Mouse (Mus musculus) kidney, postnatal 10 days (tissue): Measurements from ENCODE around the gene Wnt2b.

Source experiments
- DNase-seq: peaks from one replicate; pipeline ENCODE4 v3.0.0; 2021; ENCODE audit warnings: mixed read lengths

Gene Wnt2b

DNA sequence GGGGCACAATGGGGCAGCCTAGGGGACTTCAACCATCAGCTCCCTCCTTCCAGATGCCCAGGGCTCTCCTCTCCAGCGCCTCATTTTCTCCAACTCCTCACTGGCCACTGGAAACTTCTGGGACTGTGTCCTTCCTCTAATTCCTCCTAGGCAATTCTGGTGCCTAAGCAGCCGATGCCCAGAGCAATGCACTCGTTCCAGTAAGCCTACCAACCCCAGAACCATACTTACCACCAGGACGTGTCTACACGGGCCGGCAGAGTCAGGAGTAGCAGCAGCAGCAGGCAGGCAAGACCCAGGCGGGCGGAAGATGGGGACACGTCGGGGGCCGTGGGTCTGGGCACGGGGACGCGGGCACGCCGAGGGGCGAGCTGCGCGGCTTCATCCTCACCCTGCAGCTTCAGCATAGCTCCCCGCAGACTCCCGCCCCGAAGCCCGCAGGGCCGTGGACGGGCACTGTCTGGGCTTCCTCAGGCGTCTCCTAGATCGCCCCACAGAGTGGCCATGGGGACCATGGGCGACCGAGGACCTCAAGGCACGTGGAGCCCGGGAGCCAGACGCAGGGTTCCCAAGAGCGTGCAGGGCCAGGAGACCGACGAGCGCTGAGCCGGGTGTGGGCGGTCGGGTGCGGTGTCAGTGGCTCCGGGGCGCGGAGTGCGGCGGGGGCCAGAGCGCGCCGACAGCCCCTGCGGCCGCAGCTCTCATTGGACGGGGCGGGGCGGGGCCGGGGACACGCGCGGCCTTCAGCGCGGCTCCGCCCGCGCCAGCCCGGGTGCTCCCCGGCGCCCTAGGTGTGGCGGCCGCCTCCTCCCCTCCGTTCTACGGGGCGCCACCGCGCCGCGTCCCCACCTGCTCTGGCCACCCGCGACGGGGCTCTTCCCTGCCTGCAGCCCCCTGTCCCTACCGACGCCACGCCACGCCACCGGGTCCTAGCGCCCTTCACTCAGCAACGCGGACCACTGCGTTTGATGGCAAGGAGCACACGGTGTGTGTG lies at the start of gene Wnt2b:
Gene Wnt2b (minus strand): TSS at position 856 of the 994 bp plus-strand sequence.
- peak; percentile 48 for DNase-seq

DNA sequence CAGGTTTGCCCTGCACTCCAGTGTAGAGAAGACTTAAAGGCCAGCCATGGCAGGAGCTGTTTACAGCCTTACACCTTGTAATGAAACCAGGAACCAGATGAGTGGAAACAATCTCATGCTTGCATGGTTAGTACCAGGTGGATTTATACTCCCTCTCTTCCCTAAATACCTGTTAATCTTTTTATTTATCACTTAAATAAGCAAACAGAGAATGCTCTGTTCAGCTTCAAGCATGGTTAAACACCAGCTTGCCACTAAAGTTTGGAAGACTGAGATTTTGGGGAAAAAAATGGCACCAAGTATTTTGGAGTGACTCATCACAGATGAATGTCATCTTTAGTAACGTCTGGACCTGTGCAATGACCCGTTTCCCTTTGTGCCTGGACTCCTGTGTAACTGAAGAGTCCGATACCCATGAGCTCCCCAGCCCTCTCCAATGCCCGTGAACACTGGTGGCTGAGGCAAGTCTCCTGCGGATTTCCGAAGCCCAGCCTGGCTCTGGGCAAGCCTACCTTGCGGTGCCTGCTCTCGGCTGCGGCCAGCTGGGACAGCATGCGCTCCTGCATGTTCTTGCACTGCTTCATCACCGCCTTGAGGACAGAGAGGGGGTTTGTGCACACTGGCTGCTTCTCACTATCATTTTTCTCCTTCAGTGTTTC lies 49.1 kb upstream of the Wnt2b start:
- DNase-seq, result no peak

DNA sequence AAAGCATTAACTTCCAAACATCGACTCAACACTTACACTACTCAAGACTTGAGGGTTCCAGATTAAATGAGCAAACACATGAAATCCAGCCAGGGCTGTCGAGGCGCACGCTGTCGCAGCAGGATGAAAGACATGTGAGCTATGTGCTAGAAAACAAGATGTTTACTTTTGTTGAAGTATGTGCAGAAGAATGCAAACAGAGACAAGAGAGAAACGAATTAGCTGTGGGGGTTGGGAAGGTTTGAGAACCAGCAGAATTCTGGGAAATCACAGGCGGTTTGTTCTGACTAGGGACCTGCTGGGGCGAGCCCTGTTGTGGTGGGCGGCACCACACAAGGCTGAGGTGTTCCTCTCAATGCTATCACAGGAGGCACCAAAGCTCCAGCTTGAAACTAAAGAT lies 46.3 kb upstream of the Wnt2b start:
- DNase-seq, result no peak

DNA sequence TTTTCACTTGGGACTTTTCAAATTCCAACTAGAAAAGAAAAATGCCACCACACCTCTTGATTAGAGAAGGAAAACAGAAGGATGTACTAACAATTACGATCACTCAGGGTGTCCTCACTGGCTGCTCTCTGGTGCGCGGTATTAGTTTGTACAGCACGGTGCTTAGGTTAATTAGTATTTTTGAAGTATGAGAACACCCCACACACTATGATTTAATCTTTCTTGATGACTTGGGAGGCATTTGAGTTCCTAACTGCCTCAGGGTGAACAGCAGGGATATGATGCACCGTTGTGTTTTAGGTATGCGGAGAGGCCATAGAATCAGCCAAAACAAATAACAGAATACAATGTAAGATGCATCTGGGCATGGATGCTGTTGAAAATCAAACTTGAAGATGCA lies 44.4 kb upstream of the Wnt2b start:
- DNase-seq, result no peak

DNA sequence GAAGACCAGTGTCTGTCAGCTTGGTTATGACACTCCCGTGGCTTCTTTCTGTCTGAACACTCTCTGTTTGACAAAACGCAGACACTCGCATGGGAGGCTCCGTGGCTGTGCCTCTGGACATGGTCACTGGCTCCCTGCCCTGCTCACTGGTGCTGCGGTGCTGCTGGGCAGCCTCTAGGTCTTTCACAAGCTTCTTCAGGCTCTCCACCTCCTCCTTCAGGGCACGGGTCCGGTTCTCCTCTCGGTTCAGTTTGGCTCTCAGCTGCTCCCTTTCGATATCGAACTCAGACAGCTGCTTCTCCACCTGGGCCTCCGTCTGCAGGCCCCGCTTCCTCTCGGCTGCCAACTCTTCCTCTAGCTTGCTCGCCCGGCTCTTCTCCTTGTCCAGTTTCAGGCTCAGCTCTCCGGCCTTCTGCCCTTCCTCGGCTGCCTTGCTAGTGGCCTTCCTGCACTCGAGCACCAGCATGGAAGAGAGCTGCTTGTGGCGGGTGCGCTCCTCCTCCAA lies 43.9 kb upstream of the Wnt2b start:
- no peak for DNase-seq

DNA sequence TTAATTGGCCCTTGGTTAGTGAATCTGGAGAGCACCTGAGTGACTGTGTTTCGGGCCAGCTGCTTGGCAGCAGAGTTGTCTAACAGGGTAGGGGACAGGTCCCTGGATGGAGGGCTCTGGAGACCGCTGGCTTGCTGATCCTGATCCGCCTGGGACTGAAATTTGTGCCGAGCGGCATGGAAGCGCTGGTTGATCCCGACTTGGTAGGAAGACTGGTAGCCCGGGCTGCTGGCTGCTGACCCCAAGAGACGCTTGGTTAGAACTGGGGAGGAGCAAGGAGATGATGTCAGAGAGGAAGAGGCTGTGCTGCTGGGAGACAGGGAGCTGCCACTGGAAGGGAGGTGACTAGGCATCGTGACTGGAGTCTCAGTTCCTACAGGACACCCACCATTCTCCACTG lies 43.3 kb upstream of the Wnt2b start:
- DNase-seq, result no peak

DNA sequence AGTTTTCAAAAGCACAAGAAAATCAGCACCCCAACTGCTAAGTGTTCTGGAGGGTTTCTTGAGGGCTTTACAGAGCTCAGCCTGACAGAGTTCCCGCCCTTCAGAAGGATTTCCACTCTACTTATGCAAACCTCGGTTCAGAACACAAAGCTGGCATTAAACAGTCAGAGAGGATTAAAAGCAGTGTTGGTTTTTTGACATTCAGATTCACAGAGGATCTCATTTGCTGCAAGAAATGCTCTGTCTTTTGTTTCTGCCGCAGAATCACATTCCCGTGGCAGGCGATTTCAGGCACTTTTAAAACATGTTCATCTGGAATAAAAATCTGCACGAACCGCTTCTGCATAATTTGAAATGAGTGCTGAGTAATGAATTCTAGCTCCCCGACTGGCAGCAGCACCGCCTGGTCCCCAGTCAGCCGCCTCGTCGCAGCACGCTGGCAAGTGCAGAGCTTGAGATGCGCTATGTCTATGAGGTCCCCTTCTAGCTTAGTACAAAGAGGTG lies 42.3 kb upstream of the Wnt2b start:
- DNase-seq, result no peak

DNA sequence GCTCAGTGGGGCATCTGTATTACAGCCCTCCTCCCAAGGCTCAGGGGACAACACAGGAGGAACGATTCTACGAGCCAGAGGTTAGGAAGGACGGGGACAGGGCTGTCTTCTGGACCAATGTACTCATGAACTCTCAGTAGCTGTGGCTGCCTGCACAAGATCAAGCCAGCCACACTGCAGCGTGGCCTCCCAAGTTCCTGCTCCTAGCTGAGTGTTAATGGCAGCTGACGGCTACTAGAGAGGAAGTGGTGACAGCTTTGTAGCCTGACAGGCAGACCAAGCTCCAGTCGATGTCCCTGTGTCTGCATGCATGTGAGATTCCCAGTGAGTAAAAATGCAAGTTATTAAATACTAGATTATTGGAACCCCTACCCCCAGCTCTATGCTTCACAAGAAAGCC lies 39.7 kb upstream of the Wnt2b start:
- no peak for DNase-seq

DNA sequence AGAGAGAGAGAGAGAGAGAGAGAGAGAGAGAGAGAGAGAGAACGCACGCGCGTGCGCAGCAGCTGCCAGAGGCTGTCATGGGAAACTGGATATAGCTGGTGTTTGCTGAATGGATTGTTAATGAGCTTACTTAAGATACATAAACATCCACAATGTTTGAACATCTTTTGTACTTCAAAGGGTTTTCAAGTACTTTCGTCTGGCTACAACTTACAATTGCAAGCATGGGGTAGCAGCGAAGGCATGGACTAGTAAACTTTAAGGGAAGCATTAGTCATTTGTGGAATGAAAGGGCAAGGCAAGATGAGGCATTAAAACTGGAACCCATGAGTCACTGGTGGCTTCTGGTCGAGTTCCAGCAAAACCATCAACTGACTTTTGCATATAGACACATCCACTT lies 38.8 kb upstream of the Wnt2b start:
- DNase-seq, result no peak

DNA sequence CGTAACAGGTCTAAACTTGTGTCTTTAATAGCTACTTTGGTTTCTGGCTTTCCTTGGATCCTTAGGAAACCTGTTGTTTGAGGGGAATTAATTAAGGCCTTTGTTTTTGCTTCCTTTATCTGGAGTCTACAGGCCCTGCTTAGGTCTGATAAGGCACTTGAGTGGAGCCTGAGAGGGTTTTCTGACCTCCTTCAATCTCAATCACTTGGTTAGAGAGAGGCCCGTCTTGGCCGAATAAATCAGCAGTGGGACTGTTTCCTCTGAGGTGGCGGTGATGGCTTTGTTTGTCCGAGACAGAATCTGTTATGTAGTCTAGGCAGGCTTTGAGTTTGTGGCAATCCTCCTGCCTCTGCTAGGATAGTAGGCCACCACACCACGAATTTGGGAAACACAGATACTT lies 35.8 kb upstream of the Wnt2b start:
- DNase-seq, result no peak

DNA sequence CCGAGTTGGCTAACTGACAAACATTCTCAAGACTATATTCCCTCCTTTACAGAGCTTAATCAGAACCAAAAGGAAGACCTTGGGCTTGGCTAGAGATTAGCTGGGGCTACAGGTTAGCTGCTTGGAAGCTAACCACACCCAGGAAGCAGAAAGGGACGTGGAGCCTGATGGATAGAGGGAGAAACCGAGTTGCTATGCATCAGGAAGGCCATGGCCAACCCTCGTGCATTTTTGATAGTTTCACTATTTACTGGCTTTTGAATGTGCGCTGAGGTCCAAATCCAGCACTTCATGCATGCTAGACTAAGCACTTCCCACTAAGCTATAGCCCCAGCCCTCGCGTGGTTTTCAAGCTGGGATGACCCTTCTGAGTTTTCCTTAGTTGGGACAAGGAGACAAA lies 34.0 kb upstream of the Wnt2b start:
- DNase-seq, result no peak

DNA sequence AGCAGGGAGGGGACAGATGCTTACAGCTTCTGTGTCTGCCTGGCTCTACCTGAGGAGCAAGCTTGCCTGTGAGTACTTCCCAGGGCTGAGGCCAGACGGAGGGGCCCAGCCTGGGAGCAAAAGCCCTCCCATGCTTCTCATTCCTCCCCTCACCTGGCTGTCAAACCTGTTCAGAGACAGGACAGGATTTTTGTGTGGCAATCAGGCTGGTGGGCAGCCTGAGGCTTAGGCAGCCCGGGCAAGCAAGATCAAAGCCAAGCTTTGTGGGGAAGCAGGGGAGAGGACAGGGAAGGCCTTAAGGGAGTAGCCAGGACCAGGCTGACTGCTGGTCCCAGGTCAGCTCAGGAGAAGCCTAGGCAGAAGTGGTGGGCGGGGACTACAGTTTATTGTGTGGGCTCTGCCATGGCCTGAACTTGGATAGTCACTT lies 32.7 kb upstream of the Wnt2b start:
- DNase-seq, result no peak

DNA sequence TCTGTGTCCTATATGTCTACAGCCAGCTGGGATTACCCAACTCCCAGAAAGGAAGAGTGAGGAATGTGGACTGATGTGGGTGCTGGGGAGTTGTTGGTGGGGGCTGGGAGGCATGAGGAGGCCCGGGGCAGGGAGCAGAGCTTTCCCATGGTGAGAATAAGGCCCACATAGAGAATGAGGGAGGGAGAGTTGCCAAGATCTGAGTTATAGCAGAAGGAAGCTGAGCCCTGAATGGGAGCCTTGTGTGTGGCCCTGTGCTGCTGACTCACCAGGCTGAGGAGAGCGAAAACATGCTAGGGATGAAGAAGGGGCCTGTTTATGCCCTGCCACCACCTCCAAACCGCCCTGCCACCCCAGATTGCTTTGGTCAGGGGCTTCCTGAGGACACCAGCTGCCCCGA lies 32.1 kb upstream of the Wnt2b start:
- peak; percentile 34 for DNase-seq

DNA sequence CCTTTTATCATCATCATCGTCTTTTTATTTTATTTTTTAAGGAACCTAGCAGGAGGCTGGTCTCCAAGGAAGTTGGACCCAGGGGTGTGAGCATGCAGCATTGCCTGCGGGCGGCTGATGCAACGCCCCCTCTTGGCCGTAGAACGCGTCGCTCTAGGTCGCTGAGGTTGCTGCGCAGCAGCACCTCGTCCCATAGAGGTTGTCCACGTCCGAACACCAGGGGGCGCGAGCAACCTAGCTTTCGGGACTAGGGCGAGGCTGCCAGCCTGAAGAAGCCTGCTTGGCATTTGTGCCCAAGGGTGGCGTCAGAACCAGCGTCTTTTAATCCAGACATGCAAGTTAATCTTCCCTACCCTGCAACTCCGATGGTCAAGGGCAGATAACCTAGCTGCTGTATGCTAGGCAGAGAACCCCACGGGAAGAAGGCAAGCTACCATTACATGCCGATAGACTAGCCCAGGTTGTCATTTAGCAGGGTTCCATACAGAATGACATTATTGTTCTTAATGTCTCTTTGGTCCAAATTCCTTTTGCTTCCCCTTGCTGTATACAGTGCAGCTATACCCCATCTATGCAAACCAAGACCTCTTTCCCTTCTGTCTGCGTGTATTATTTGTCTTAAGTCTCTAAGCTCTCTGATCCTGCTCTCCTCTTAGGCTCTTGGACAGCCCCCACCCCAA lies 31.1 kb upstream of the Wnt2b start:
- DNase-seq, result peak; percentile 94

DNA sequence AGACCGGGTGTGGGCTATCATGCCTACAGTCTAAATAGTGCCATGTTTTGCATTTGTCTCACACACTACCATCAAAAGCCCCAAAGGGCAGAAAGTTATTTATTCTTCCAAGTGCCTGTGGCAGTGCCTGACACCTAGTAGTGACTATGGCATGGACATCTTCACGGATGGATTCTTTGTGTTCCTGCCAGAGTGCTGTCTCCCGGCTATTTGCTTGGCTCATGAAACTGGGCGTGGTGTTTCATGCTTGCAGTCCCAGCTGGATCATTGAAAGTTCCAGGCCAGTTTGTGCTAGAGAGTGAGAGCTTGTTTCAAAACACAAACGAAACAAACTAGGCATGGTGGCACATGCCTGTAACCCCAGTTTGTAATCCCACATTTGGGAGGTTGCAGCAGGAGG lies 30.0 kb upstream of the Wnt2b start:
- DNase-seq, result no peak

DNA sequence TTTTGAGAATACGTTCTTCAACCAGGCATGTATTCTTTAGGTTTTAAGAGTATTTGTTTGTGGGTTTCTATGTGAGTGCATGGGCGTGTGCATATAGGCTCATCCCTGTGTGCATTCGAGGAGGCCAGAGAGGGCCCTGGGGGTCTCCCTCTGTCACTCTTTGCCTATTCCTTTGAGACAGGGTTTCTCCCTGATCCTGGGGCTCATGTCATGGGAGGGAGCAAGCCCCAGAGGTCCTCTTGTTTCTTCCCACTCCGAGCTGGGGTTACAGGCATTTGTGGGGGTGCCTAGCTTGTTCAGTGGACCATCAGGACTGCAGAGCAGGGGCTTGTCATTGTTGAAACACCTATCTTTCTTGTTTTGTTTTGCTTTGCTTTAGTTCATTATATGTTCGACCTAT lies 26.2 kb upstream of the Wnt2b start:
- DNase-seq, result no peak

DNA sequence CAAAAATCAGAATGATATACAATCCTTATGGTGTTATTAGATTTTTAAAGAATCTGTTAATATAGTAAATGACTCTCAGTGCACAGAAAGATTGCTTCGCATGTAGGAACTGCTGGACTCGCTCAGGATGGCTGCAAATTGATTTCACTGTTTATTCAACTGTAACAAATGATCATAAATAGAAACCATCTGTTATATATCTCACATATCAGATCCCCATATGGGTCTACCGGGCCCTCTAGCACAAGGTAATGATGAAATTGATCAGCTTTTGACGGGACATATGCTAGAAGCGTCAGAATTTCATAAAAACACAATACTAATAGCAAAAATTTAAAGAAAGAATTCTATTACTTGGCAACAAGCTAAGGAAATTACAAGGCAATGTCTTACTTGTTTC lies 18.0 kb upstream of the Wnt2b start:
- DNase-seq, result no peak

DNA sequence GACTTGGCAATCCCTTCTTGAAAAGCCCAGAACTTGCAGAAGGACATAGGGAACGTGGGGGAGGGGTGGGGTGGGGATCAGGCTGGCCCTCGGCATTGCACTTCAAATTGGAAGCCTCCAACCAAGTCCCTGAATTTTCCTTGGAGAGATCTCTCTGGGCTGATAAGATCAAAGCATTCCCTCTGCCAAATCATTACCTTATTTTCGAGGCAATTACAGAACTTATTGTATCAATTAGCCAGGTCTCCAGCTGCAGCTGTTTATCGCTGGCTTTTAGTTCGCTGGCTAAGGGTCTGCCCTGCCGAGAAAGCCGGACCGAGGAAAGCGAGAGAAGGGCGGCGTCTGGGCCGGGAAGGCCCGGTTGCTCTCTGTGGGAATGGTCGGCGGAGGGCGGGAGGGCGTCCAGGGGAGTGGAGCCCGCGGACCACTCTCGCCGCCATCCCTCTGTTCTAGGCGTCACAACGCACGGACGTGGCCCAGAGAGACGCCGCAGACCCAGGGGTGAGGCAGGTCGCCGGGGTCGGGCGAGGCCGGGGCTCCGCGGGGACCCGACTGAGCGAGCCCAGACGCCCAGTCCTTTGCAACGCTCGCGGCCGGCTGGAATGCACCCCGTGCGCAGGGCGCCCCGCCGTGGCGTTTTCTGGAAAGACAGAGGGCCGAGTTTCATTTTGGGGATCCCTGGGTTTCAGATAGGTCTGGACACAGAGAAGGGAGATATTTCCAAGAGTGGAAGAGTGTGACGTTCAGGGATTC lies 6.0 kb upstream of the Wnt2b start:
- DNase-seq, result peak; percentile 94

DNA sequence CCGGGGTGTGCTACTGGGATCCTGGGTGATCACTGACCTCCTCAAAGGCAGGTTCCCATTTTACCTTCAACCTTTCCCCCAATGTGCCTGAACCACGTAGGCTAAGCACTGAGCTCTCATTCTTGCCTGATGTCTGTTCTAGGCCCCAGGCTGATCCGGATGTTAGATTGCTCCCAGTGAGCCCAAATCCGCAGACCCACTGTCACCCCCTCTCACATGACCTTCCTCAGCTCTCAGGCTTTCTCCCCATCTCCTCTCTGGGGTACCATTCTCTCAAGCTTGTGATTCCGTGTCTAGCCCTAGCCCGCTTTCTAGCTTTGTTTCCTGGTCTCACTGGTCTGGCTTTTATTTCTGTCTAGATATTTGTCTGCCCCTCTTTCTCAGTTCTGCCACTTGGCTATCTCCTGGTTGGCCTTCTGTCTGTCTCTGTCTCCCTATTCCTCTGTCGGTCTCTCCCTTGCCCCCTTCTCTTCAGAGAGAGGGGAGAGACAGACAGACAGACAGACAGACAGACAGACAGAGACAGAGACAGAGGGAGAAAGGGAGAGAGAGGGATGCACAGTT lies 4.4 kb upstream of the Wnt2b start:
- DNase-seq, result no peak

DNA sequence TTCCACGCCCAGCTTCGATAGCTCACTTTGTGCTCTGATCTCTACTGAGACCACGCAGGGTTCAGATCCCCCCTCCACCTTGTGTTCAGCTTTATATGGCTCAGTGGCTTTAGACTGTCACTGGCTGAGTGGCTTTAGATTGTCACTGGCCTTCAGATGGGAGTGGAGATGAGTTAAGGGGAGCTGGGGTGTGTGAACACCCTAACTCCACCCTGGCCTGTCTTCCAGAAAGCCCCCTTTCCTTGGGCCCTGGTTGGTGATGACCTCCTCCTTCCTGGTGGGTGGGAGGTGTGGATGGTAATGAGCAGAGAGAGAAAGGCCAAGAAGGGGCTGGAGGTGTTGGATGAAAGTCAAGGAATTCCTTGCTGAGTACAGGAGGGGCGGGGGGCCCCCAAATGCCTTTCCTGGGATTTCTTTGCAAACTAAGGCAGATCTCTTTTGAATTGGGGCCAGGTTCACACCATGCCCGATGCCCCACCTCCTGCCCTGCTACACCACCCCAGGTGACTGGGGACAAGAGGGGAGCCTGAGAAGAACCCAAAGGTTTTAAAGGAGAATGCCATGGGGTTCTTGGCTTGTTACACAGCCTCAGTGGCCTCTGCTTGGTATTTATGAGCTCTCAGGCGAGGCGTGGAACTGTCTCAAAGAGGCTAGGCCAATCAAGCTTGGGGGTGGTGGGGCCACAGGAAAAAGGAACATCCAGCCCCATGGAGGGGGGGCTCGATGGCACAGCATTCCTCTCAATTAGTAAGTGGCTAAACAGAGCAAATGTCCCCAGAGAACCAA lies 3.5 kb upstream of the Wnt2b start:
- no peak for DNase-seq
